In the genomic region with DNA sequence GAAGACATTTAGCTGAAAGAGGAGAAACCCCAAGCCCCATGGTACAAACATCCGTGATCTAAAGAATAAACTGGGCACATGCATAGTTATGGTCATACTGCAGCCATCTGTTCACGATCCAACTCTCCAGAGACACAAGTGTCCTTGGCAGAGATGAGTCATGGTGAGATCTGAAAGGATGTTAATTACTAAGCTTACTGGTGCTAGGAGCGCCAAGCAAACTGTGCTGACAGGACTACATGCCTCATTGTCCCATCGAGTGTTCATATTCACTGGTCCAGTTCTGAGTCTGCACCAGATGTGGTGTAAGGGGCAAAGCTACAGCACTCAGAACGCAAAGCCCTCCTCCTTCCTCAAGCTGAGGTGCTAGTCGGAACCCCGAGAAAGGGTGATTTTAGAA, we compare ENCODE assay signal across 10 mouse cellular contexts.
A peak's percentile ranks its signal among the peaks of the same experiment; 100 is the strongest.
DNase-seq lines count a peak whose midpoint lies in the region.
"Had no signal": no experiment of that assay in that cellular context is flagged by ENCODE, and none has a peak within 500 bp of the region (broad histone marks: within the 10 kb centered on the region; RNA-seq: fewer than 3 reads in every experiment).

No protein-coding gene starts in this region.

- DNase-seq in cerebellum, adult 9-10 months: peak; percentile 79
- DNase-seq in cerebellum, adult 11 months: no peak
- DNase-seq in adrenal gland, adult 8-10 months: peak; percentile 41
- peak; percentile 47 for DNase-seq in adrenal gland, postnatal 10 days
- DNase-seq in cerebellum, adult 9-11 months: peak; percentile 75
- DNase-seq in heart, postnatal 14 days: no peak
- DNase-seq in layer of hippocampus, adult 18-20 months (ENCODE audit: low spot score in 2 of 2): no peak
- DNase-seq: kidney, adult 18-20 months; lung, adult 18-20 months; lung, postnatal 10 days had no signal

- intact Hi-C loops in heart, postnatal 14 days (cut with DNase I): no loop called here

Comparison
In these comparisons a context has a peak if more than half of its experiments do, and no peak if none do; other contexts are left out.
1. DNase-seq: peak in cerebellum, adult 9-10 months (single experiment), adrenal gland, adult 8-10 months (single experiment), adrenal gland, postnatal 10 days (single experiment) and cerebellum, adult 9-11 months (single experiment); none in cerebellum, adult 11 months (single experiment), heart, postnatal 14 days (0 of 2) and layer of hippocampus, adult 18-20 months (0 of 2).